Mouse (Mus musculus) kidney, adult 2 months (tissue): ENCODE data around the gene Mmd.

ENCODE experiments used
- CTCF ChIP-seq: fragments of 200-500 bp; conservative IDR thresholded peaks from 2 replicates; pipeline ENCODE4 v1.5.1; 2011; ENCODE audit warnings: low read depth, mild to moderate bottlenecking, control low read depth, low read length, moderate library complexity, mixed read lengths; ENCODE audit not compliant: insufficient read depth, insufficient read length
- POLR2A ChIP-seq: fragments of 200-500 bp; IDR thresholded peaks from one replicate; pipeline ENCODE4 v1.6.1; 2011; ENCODE audit warnings: low read depth, low read length, control low read depth

- TF ChIP-seq CTCF (no peak), POLR2A (no peak)
These were observed 10.6 kb upstream of the Mmd start for GRCm38 (mm10) chr11:90238657-90239056.
